12 mouse cellular contexts compared by ENCODE assay signal in the genomic region with DNA sequence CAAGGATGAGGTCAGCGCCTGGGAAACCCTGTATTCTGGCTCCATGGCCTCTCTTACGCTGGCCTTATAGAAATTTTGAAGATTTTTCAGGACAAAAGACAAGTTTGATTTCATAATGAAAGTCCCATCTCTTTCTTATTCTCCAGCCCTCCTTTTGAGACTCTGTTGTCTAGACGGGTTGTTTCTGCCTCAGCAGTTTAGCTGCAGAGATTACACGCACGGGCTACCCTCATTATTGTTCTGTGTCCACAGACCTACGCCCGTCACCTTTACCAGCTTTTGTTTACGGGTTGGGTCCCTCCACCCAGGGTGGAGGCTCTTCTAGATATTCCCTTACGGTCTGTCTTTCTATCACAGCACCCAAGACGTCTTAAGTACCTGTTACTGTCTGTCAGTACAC. TPM values are rescaled to one million over a fixed set of nuclear protein-coding genes. Genes with fewer than 3 reads are reported as not detected.
A peak's percentile ranks its signal among the peaks of the same experiment; 100 is the strongest.
DNase-seq lines count a peak whose midpoint lies in the region; ATAC-seq and TF ChIP-seq lines count a peak whose summit lies in the region.
"Had no signal": no experiment of that assay in that cellular context is flagged by ENCODE, and none has a peak within 500 bp of the region (broad histone marks: within the 10 kb centered on the region; RNA-seq: fewer than 3 reads in every experiment).

No protein-coding gene starts in this region.

- peak overlapping the region; percentile 65 for H3K4me2 ChIP-seq in lung, postnatal 0 days (replicated peaks; ENCODE audit: low read depth, low read length)
- H3K4me2 ChIP-seq in intestine, embryonic 14.5 days (ENCODE audit: low read length): peak overlapping the region; percentile 82

- TF ChIP-seq EP300 in lung, postnatal 0 days (IDR thresholded peaks at IDR 0.05): no peak

- peak overlapping the region; percentile 84 for H3K27ac ChIP-seq in lung, postnatal 0 days (ENCODE audit: low read length)
- peak overlapping the region; percentile 40; the same call in 1 of the 2 replicates for H3K27ac ChIP-seq in intestine, embryonic 14.5 days (ENCODE audit: low read depth)
- H3K27ac ChIP-seq: macrophage had no signal

- no peaks in the 10 kb centered on the region for H3K27me3 ChIP-seq in lung, postnatal 0 days (replicated peaks; ENCODE audit: insufficient read depth, low read length)
- no peaks in the 10 kb centered on the region for H3K27me3 ChIP-seq in intestine, embryonic 14.5 days (replicated peaks; ENCODE audit: control insufficient read depth, insufficient read depth, low read length)

- intact Hi-C loops in heart, postnatal 25 days (cut with DNase I): no loop called here

- DNase-seq in heart, adult 11 months: peak; percentile 83
- DNase-seq in heart, postnatal 25 days (ENCODE audit: low spot score): no peak
- no peak for DNase-seq in lung, postnatal 0 days (ENCODE audit: low spot score)
- DNase-seq in lung, postnatal 4 days: no peak
- DNase-seq in intestine, embryonic 14.5 days (ENCODE audit: low spot score): no peak
- peak; percentile 66 for DNase-seq in retina, embryonic 14.5 days (ENCODE audit: low spot score)
- DNase-seq in adipocyte (ENCODE audit: low spot score): no peak
- no peak for DNase-seq in adrenal gland, postnatal 4 days (ENCODE audit: low spot score in 2 of 2)
- DNase-seq: kidney, adult 2 months; thymus, postnatal 25 days had no signal

- peaks cover 30% of the 10 kb centered on the region; the same call in 1 of the 2 replicates for H3K4me1 ChIP-seq in lung, postnatal 0 days (ENCODE audit: insufficient read depth, low read depth, low read length)
- H3K4me1 ChIP-seq in intestine, embryonic 14.5 days (replicated peaks; ENCODE audit: control insufficient read depth, insufficient read depth, low read length): peaks cover 45% of the 10 kb centered on the region

- WGBS in lung, postnatal 0 days: 66% methylated on average over 10 of the region's 10 CpGs
- 61% methylated on average over 10 of the region's 10 CpGs for WGBS in intestine, embryonic 14.5 days

- H3K9ac ChIP-seq in lung, postnatal 0 days (replicated peaks; ENCODE audit: low read depth): 0 out of 2 replicates have a peak overlapping the region, but pooled peaks have one; percentile 29
- H3K9ac ChIP-seq in intestine, embryonic 14.5 days (ENCODE audit: low read length): no peak overlapping the region

- ATAC-seq in lung, postnatal 0 days: no peak
- no peak for ATAC-seq in intestine, embryonic 14.5 days (replicated peaks; ENCODE audit: low FRiP score, low TSS enrichment, low read depth)
- ATAC-seq: CD4-positive, CD25-positive, alpha-beta regulatory T cell, adult 4 months had no signal

- H3K9me3 ChIP-seq in lung, postnatal 0 days (ENCODE audit: low read length): no peaks in the 10 kb centered on the region
- peaks cover 12% of the 10 kb centered on the region; the same call in 1 of the 2 replicates for H3K9me3 ChIP-seq in intestine, embryonic 14.5 days (ENCODE audit: control insufficient read depth, low read length)

- H3K36me3 ChIP-seq in lung, postnatal 0 days (ENCODE audit: insufficient read depth, low read length): peaks cover 15% of the 10 kb centered on the region
- peaks cover 51% of the 10 kb centered on the region for H3K36me3 ChIP-seq in intestine, embryonic 14.5 days (ENCODE audit: control insufficient read depth, insufficient read depth, low read length)

- H3K4me3 ChIP-seq in lung, postnatal 0 days (ENCODE audit: low read depth, low read length): no peak overlapping the region
- no peak overlapping the region for H3K4me3 ChIP-seq in intestine, embryonic 14.5 days (ENCODE audit: low read depth, low read length)

- TF ChIP-seq CTCF in lung, postnatal 0 days (IDR thresholded peaks at IDR 0.05): no peak

RNA-seq across cellular contexts. Expression of a gene that starts 9.3 kb away (rescaled TPM):
- over 10,000 TPM; 12,975 to 13,062 TPM for total RNA-seq in heart, postnatal 25 days (2021)
- polyA plus RNA-seq in lung, postnatal 0 days (2015; fragmentation: Nextera tagmentation; extraction: Ambion mirVana): 695 and 781 TPM in 2 replicates
- polyA plus RNA-seq in intestine, embryonic 14.5 days (2014; fragmentation: Nextera tagmentation; extraction: Ambion mirVana): 1,186 and 1,326 TPM in 2 replicates
- 100 to 1,000 TPM; 322 to 392 TPM for total RNA-seq in adrenal gland, postnatal 4 days (2021)

Comparison
In these comparisons a context has a peak if more than half of its experiments do, and no peak if none do; other contexts are left out.
1. DNase-seq: peak in heart, adult 11 months (single experiment) and retina, embryonic 14.5 days (single experiment); none in heart, postnatal 25 days (single experiment), lung, postnatal 0 days (single experiment), lung, postnatal 4 days (0 of 2), intestine, embryonic 14.5 days (single experiment), adipocyte (single experiment) and adrenal gland, postnatal 4 days (0 of 2).
2. RNA of a gene that starts 9.3 kb away (total RNA-seq): 12,975 to 13,062 TPM in heart, postnatal 25 days; 322 to 392 TPM in adrenal gland, postnatal 4 days; every median in the first group is over 10 times any median in the second.